Mouse (Mus musculus) liver, embryonic 15.5 days (tissue): ENCODE results near the gene F2rl1. TPM values are rescaled to one million over a fixed set of nuclear protein-coding genes. Genes with fewer than 3 reads are reported as not detected.

Experiments used
- ATAC-seq: fragments of 200-750 bp; cut with Nextera tagmentation; 2 replicates; pipeline ENCODE4 v1.8.0; 2017; ENCODE audit warnings: moderate number of reproducible peaks, mild to moderate bottlenecking, moderate library complexity; ENCODE audit not compliant: insufficient read depth
- H3K27ac ChIP-seq: fragments of 300-500 bp; sonication (generic); replicated peaks from 2 replicates; pipeline ENCODE4 v1.5.1; 2015; ENCODE audit warnings: mild to moderate bottlenecking, inconsistent platforms
- H3K27me3 ChIP-seq: fragments of 300-500 bp; sonication (generic); 2 replicates; pipeline ENCODE4 v1.6.1; 2015; ENCODE audit warnings: mild to moderate bottlenecking, inconsistent platforms
- H3K36me3 ChIP-seq: fragments of 300-500 bp; sonication (generic); replicated peaks from 2 replicates; pipeline ENCODE4 v1.6.1; 2015; ENCODE audit warnings: moderate library complexity, mild to moderate bottlenecking, inconsistent platforms
- H3K4me1 ChIP-seq: fragments of 300-500 bp; sonication (generic); replicated peaks from 2 replicates; pipeline ENCODE4 v1.6.1; 2015; ENCODE audit warnings: inconsistent platforms
- H3K4me2 ChIP-seq: fragments of 300-500 bp; sonication (generic); 2 replicates; pipeline ENCODE4 v1.6.1; 2015; ENCODE audit warnings: moderate library complexity, mild to moderate bottlenecking, inconsistent platforms
- H3K4me3 ChIP-seq: fragments of 300-500 bp; sonication (generic); replicated peaks from 2 replicates; pipeline ENCODE4 v1.5.1; 2015; ENCODE audit warnings: mild to moderate bottlenecking, inconsistent platforms
- H3K9ac ChIP-seq: fragments of 300-500 bp; sonication (generic); 2 replicates; pipeline ENCODE4 v1.6.1; 2015; ENCODE audit warnings: moderate library complexity, mild to moderate bottlenecking, inconsistent platforms
- H3K9me3 ChIP-seq: fragments of 300-500 bp; sonication (generic); replicated peaks from 2 replicates; pipeline ENCODE4 v1.6.1; 2016; ENCODE audit warnings: inconsistent platforms
- WGBS: fragments of 180-500 bp; shearing (Covaris S2); methylation state at CpG from one replicate; pipeline ENCODE4 v1.1.7; 2015; ENCODE audit warnings: mixed read lengths; ENCODE audit not compliant: insufficient replicate concordance; 5-methylcytosine and 5-hydroxymethylcytosine counted together
- polyA plus RNA-seq: library from polyadenylated mRNA; unstranded; fragments of >200 nt; fragmentation: Nextera tagmentation; extraction: Ambion mirVana; gene quantifications from 2 replicates; pipeline ENCODE4 v1.2.1, GENCODE M21; 2015

Gene F2rl1
- 0.47 and 0.71 TPM in 2 replicates for polyA plus RNA-seq

GRCm38 (mm10) chr13:95524674-95525491 lies at the start of gene F2rl1:
Gene F2rl1, minus strand, starts transcription at chr13:95525227.
- ATAC-seq = peak; percentile 72
- Histone ChIP-seq H3K9ac (0 out of 2 replicates have a peak within 1 kb of the TSS, but pooled peaks have one; percentile 19), H3K4me2 (peak within 1 kb of the TSS; percentile 68), H3K4me1 (peaks cover 17% of the 10 kb centered on the region), H3K27me3 (peaks cover 92% of the 10 kb centered on the region), H3K36me3 (no peaks in the 10 kb centered on the region), H3K9me3 (no peaks in the 10 kb centered on the region), H3K4me3 (peak within 1 kb of the TSS; percentile 50), H3K27ac (no peak within 1 kb of the TSS)
- WGBS = 1% methylated on average over 54 of the region's 54 CpGs

- H3K27me3 ChIP-seq = 0 out of 2 replicates have a peak, but pooled peaks cover 3% of the 10 kb centered on the region
- H3K9ac ChIP-seq = no peak overlapping the region
- H3K27ac ChIP-seq = no peak overlapping the region
- H3K36me3 ChIP-seq = no peaks in the 10 kb centered on the region
- no peaks in the 10 kb centered on the region for H3K9me3 ChIP-seq
- ATAC-seq = no peak
- no peak overlapping the region for H3K4me3 ChIP-seq
- H3K4me2 ChIP-seq = no peak overlapping the region
- WGBS = 82% methylated on average over 4 of the region's 4 CpGs
- peaks cover 13% of the 10 kb centered on the region for H3K4me1 ChIP-seq
Measured at GRCm38 (mm10) chr13:95570877-95571276, 45.9 kb upstream of the F2rl1 start.

GRCm38 (mm10) chr13:95569326-95569725 lies 44.3 kb upstream of the F2rl1 start:
- Histone ChIP-seq H3K27ac (no peak overlapping the region), H3K9me3 (no peaks in the 10 kb centered on the region), H3K27me3 (0 out of 2 replicates have a peak, but pooled peaks cover 5% of the 10 kb centered on the region), H3K4me3 (no peak overlapping the region), H3K4me2 (no peak overlapping the region), H3K9ac (no peak overlapping the region), H3K4me1 (peaks cover 19% of the 10 kb centered on the region), H3K36me3 (no peaks in the 10 kb centered on the region)
- no peak for ATAC-seq

GRCm38 (mm10) chr13:95568336-95568735 lies 43.3 kb upstream of the F2rl1 start:
- Histone ChIP-seq H3K4me2 (no peak overlapping the region), H3K9me3 (no peaks in the 10 kb centered on the region), H3K4me3 (no peak overlapping the region), H3K36me3 (no peaks in the 10 kb centered on the region), H3K9ac (no peak overlapping the region), H3K27ac (no peak overlapping the region), H3K4me1 (peaks cover 19% of the 10 kb centered on the region), H3K27me3 (0 out of 2 replicates have a peak, but pooled peaks cover 5% of the 10 kb centered on the region)
- ATAC-seq = no peak
- WGBS = 87% methylated on average over 3 of the region's 3 CpGs

- Histone ChIP-seq H3K9me3 (no peaks in the 10 kb centered on the region), H3K9ac (no peak overlapping the region), H3K36me3 (no peaks in the 10 kb centered on the region), H3K27me3 (0 out of 2 replicates have a peak, but pooled peaks cover 5% of the 10 kb centered on the region), H3K4me2 (no peak overlapping the region), H3K4me1 (peaks cover 19% of the 10 kb centered on the region), H3K27ac (no peak overlapping the region), H3K4me3 (no peak overlapping the region)
- ATAC-seq = peak; percentile 74
- WGBS = 67% methylated on average over 15 of the region's 15 CpGs
Measured at GRCm38 (mm10) chr13:95566841-95567551, 42.0 kb upstream of the F2rl1 start.

GRCm38 (mm10) chr13:95563693-95564092 lies 38.7 kb upstream of the F2rl1 start:
- ATAC-seq = no peak
- Histone ChIP-seq H3K4me3 (no peak overlapping the region), H3K4me1 (peaks cover 19% of the 10 kb centered on the region), H3K4me2 (no peak overlapping the region), H3K9ac (no peak overlapping the region), H3K9me3 (no peaks in the 10 kb centered on the region), H3K36me3 (no peaks in the 10 kb centered on the region), H3K27ac (no peak overlapping the region), H3K27me3 (0 out of 2 replicates have a peak, but pooled peaks cover 5% of the 10 kb centered on the region)
- WGBS = under 1% methylated on average over 3 of the region's 3 CpGs

- no peak overlapping the region for H3K4me2 ChIP-seq
- 0 out of 2 replicates have a peak, but pooled peaks cover 5% of the 10 kb centered on the region for H3K27me3 ChIP-seq
- no peaks in the 10 kb centered on the region for H3K36me3 ChIP-seq
- ATAC-seq = no peak
- no peaks in the 10 kb centered on the region for H3K9me3 ChIP-seq
- peaks cover 19% of the 10 kb centered on the region for H3K4me1 ChIP-seq
- WGBS = 41% methylated on average over 10 of the region's 10 CpGs
- H3K27ac ChIP-seq = no peak overlapping the region
- no peak overlapping the region for H3K4me3 ChIP-seq
- no peak overlapping the region for H3K9ac ChIP-seq
Measured at GRCm38 (mm10) chr13:95563066-95563610, 38.1 kb upstream of the F2rl1 start.

GRCm38 (mm10) chr13:95557326-95557725 lies 32.3 kb upstream of the F2rl1 start:
- Histone ChIP-seq H3K9ac (no peak overlapping the region), H3K9me3 (no peaks in the 10 kb centered on the region), H3K4me2 (no peak overlapping the region), H3K4me3 (no peak overlapping the region), H3K36me3 (no peaks in the 10 kb centered on the region), H3K4me1 (peaks cover 6% of the 10 kb centered on the region; the same call in 1 of the 2 replicates), H3K27me3 (no peaks in the 10 kb centered on the region), H3K27ac (no peak overlapping the region)
- no peak for ATAC-seq
- WGBS = 69% methylated on average over 7 of the region's 7 CpGs

GRCm38 (mm10) chr13:95553885-95554492 lies 29.0 kb upstream of the F2rl1 start:
- Histone ChIP-seq H3K27ac (0 out of 2 replicates have a peak overlapping the region, but pooled peaks have one; percentile 24), H3K4me1 (peaks cover 6% of the 10 kb centered on the region; the same call in 1 of the 2 replicates), H3K27me3 (peaks cover 16% of the 10 kb centered on the region), H3K9me3 (no peaks in the 10 kb centered on the region), H3K4me3 (no peak overlapping the region), H3K4me2 (no peak overlapping the region), H3K36me3 (no peaks in the 10 kb centered on the region), H3K9ac (no peak overlapping the region)
- 44% methylated on average over 11 of the region's 11 CpGs for WGBS
- 0 out of 2 replicates have a peak, but pooled peaks have one; percentile 31 for ATAC-seq

- peaks cover 40% of the 10 kb centered on the region for H3K27me3 ChIP-seq
Measured at GRCm38 (mm10) chr13:95550636-95551370, 25.8 kb upstream of the F2rl1 start.

More at GRCm38 (mm10) chr13:95550636-95551370, 25.8 kb upstream of the F2rl1 start:
- 34% methylated on average over 2 of the region's 2 CpGs for WGBS
- Histone ChIP-seq H3K27ac (no peak overlapping the region), H3K9ac (no peak overlapping the region), H3K4me1 (peaks cover 6% of the 10 kb centered on the region; the same call in 1 of the 2 replicates), H3K36me3 (no peaks in the 10 kb centered on the region), H3K9me3 (no peaks in the 10 kb centered on the region), H3K4me2 (no peak overlapping the region), H3K4me3 (no peak overlapping the region)
- no peak for ATAC-seq
